Mouse (Mus musculus): ENCODE measurements around the gene Adamts17. TPM values are rescaled to one million over a fixed set of nuclear protein-coding genes. Genes with fewer than 3 reads are reported as not detected.

The Adamts17 gene
- total RNA-seq, 2 experiments from 2014 or later: 0.44 to 0.56 TPM

DNA sequence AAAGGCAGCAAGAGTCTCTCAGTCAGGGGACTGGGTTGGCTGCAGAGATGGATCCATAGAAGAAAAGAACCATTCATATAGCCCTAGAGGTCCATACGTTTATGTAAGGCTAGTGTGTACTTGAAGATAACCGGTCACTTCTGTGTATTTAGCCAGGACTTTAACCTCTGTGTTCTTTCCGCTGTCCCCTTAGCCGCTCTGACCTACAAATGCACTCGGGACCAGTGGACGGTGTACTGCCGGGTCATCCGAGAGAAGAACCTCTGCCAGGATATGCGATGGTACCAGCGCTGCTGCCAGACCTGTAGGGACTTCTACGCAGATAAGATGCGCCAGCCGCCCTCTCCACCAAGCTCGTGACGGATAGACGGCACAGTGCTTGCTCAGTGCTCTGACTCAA, 310.2 kb downstream of the Adamts17 start:
- intact Hi-C loops (cut with DNase I): no loop called here
- no peak for DNase-seq

DNA sequence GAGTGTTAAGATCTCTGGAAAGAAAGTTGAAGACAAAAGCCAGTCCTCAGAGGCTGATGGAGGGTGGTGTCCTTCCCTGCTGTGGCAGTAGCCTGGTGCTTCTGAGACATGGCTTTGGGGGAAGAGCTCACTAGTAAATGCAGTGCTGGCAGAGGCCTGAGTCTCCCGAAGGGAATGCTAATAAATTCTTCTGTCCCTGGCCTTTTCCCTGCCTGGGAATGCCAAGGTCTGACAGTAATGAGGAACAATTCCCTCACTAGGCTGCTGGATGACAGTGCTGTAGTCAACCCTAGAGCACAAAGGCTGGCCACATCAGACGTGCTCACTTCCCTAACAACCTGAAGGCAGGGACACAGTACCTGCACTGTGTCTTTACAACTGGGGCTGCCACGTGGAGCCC, 313.1 kb downstream of the Adamts17 start:
- intact Hi-C loops (cut with DNase I): no loop called here
- DNase-seq: no peak

DNA sequence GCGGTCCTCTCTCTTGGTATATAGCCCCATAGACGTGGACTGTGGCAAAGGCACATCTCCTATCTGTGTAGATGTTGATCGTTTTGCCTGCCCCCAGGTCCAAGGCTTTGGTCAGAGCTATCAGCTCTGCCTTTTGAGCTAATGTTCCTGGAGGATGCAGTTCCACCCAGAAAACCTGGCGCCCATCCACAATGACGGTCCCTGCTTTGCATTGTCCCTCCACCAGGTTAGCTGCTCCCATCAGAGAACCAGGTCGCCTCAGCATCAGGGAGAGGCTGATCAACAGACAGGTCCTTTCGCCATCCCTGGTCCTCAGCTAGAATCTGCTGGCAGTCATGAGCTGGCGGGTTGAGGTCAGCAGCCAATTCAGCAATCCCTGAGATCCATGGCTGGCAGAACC, 322.6 kb downstream of the Adamts17 start:
- intact Hi-C loops (cut with DNase I): no loop called here
- DNase-seq: no peak

DNA sequence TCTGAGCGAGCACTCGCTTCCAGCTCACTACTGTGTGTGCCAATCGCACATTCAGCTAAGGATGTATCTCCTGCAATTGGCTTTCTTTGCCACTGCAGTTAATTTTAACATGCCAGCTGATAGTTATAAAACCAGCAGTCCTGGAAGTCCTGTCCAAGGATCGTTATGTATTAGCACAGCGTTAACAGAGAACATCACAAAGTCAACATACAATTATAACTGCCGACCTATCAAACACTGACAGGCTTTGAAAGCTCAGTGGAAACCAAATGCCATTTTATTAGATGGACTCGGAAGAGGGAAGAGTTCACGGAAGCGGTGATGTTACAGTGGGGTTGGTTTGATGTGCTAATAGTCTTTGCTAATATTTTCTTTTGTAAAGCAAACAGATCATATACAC, 328.8 kb downstream of the Adamts17 start:
- intact Hi-C loops (cut with DNase I): no loop called here

DNA sequence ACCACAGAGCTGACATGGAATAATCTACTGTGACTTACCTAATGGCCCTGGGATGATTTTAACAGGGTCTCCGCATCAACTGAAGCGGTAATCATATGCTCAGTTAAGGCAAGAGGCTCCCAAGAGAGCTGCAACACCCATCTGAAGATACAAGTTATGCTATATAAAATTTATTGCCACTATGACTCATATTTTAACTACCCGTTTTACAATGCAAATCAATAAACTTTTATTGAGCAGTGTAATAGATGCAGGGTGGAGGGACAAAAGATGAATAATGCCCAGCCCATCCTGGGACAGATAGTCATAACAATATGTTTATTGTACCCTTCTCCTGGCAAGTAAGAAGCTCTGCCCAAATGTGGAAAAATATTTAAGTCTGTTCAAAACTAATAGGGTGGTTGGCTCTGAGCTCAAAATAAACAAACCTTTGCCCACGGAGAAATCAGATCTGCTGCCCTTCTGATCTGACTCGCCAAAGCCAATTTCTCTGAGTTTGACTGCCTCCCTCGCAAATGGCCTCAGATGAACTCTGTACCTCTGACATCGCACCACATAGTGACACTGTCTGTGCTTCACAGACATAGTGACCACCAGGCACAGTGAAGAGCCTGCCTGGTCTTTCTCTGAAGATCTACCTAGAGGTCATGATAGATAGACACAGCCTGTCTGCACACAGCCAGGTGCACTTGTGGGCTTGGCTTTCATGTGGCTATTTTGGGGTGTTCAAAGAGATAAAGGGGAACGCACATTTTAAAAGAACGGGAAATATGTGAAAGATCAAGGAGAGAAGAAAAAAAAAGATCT, 329.4 kb downstream of the Adamts17 start:
- no peak for DNase-seq

More for the DNA sequence above, 328.8 kb downstream of the Adamts17 start:
- DNase-seq: no peak

DNA sequence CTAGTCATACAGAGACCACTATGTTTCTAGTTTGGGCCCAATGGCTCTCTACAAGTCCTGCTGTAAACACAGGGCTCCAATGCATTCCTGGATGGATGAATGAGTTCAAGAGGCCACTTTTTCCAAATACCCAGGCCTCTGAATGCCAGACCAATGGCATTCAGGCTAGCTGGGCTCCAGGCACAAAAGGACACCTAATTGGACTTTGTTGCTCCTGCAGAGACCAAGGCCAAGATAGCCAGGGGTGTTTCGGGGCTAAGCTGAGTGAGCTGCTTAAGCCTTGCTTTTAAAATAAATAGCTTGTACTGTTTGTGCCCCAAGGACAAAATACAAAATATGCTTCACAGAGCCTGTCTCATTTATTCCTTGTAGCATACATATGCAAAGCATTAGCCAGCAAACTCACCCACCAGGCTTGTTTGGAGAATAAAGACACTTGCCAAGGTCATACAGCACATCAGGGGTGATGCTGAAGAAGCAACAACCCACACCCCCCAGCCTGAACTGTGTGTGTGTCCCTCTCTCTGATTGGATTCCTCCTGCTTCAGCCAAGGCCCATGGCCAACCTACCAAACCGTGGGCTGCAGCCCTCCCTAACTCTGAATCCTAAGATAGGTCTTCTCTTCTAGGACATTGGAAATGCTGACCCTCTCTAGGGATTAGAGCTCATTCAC, 334.1 kb downstream of the Adamts17 start:
- DNase-seq: no peak
- intact Hi-C loops (cut with DNase I): no loop called here

More for the DNA sequence above, 329.4 kb downstream of the Adamts17 start:
- intact Hi-C loops (cut with DNase I): no loop called here

DNA sequence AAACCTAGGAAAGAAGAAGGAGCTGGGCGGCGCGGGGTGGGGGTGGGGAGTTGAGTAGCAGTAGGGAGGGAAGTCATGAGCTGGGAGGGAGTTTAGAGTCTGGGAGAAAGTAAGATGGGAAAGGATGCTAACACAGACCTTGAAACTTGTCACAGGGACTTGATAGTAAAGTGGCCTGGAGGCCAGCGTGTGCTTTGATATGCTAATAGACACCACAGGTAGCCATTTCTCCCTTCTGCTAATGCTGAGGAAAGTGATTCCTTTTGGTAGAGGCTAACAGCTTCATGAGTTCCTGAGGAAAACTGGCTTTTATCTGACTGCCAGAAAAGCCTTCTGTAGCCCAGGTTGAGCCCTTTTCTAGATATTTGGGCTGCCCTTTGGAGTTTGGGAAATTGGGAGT, 344.3 kb downstream of the Adamts17 start:
- intact Hi-C loops (cut with DNase I): no loop called here
- no peak for DNase-seq

DNA sequence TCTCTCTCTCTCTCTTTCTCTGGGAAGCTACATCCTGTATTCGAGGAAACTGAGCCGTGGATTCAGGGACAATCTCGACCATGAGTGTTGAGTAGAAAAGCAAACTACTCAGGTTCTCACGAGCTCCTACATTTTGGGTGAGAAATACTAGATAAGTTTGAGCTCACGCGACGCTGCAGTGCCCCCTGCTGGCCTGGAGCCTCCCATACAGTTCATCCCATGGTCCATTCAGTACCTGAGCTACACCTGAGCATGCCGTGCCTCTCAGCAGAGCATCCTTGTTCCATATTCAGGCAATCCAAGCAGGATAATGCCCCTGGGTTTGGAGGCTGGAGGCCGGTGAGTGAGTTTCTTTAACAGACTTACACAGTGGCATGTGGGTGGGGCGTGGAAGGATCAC, 359.9 kb downstream of the Adamts17 start:
- intact Hi-C loops (cut with DNase I): loop anchor here (2.0 to 5.0 kb wide), 3 partner anchors 357 to 492 kb away; no protein-coding TSS in a partner anchor
- peak; percentile 48 to 50 for DNase-seq

Other genes with a start within 250 kb of the Adamts17 start
- 1 to 10 TPM; 7.8 to 8.2 TPM for gene Asb7, start 150.1 kb upstream of the Adamts17 start, total RNA-seq (2021)
- gene Lins1, start 149.8 kb upstream of the Adamts17 start, total RNA-seq (2021): 1 to 10 TPM; 3.5 to 5.1 TPM
- gene Cers3, start 96.2 kb upstream of the Adamts17 start, total RNA-seq (2021): under 1 TPM in 1 of 2 experiments, not detected in 1; 0.08 TPM